Mouse (Mus musculus) thymus, postnatal 14 days (tissue): ENCODE measurements around the gene Vmn2r86.
"Not testable (repeated sequence)": the region's sequence is repeated elsewhere in the genome, so short reads cannot be mapped to it uniquely, and the experiment has no call there.

Experiments
- DNase-seq: peaks from one replicate; pipeline ENCODE4 v3.0.0; 2021

Vmn2r86 gene

DNA sequence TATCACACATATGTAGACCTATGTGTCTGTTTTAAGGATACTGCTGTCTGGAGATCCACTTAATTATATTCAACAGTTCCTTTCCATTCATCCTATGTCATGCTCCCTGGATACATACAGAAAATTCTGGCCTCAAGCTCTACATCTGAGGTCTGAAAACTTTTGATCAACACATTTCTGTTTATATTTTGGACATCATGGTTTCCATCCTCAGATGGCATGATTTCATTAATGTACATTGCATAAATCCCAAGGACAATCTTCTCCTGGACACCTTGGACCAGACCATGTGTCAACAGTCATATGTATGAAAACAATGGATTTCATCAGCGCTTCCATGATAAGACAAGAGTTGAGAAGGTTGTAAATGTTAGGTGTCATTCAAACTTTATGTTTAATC, at the start of gene Vmn2r86:
TSS of gene Vmn2r86 (minus strand) at position 101 of the 400 bp plus-strand sequence.
- not testable (repeated sequence) for DNase-seq

DNA sequence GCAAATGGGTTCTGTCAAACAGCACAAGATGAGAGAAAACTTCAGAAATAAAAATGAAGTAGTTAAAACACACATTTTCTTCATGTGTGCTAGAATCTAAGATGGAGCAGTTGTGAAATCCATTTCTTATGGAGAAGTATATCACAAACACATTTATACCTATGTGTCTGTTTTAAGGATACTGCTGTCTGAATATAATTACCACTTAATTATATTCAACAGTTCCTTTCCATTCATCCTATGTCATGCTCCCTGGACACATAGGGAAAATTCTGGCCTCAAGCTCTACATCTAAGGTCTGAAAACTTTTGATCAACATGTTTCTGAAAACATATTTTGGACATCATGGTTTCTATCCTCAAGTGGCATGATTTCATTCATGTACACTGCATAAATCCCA, 41.4 kb upstream of the Vmn2r86 start, which contains the start of gene Vmn2r87:
TSS of gene Vmn2r87 (minus strand) at position 101 of the 400 bp plus-strand sequence.
- no peak for DNase-seq

DNA sequence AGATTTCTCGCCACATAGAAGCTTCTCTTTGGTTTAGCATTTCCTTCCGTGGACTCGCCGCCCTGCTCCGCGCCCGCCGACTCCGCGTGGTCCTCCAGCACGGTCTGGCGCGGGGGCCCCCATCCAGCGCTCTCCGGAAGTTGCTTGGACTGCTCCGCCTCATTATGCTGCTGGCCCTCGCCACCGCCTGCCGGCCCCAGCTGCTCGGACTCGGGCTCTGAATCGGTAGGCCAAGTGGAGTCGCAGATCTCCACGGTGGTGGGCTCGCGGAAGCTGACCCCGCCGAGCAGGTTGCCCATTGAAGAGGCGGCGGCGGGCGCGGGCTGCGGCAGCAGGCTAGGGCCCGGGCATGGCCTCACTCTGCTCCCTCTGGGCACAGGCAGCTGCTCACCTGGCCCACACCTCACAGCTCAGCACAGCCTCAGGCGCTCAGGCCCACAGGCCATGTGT, 14.5 kb upstream of the Vmn2r86 start:
- DNase-seq: no peak

DNA sequence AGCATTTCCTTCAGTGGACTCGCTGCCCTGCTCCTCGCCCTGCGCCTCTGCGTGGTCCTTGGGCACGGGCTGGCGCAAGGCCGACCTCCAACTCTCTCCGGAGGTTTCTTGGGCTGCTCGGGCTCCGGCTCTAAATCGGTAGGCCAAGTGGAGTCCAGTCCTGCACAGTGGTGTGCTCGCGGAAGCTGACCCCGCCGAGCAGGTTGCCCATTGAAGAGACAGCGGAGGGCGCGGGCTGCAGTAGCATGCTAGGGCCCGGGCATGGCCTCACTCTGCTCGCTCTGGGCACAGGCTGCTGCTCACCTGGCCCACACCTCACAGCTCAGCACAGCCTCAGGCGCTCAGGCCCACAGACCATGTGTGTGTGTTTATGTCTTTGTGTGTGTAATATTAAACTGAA, 11.1 kb downstream of the Vmn2r86 start:
- DNase-seq: no peak

DNA sequence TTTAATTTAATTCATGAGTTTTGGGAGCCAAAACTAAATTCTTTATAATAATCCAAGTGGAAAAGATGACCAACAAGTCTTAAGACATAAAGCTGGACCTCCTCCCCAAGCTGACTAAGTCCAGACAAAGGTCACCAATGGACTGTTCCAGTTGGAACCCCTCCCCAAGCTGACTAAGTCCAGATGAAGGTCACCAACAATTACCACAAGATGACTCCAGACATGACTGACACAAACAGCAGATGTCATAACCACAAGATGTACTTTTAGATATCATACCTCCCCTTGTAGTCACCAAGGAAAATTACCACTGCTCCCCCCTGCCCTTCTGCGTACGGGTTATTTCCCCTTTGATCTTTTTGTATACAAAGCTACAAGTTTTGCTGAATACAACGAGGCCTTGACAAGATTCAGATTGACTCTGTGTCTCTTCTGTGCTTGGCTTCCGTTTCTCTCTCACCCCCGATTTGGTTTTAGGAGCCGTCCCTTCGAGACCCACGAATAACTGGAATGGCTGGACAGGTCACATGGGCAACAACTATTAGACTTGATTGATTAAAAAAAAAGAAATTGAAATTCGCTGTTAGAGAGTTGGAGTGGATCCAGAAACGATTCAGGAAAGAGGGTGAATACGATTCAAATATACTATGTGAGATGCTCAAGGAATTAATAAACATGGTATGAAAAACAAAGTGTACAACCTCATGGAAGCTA, 21.5 kb downstream of the Vmn2r86 start:
- DNase-seq: not testable (repeated sequence)

DNA sequence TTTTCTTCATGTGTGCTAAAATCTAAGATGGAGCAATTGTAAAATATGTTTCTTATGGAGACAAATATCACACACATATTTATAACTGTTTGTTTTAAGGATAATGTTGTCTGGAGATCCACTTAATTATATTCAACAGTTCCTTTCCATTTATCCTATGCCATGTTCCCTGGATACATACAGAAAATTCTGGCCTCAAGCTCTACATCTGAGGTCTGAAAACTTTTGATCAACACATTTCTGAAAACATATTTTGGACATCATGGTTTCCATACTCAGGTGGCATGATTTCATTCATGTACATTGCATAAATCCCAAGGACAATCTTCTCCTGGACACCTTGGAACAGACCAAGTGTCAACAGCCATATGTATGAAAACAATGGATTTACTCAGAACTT, 26.2 kb downstream of the Vmn2r86 start, which contains the start of gene Vmn2r85:
TSS of gene Vmn2r85 (minus strand) at position 101 of the 400 bp plus-strand sequence.
- not testable (repeated sequence) for DNase-seq

DNA sequence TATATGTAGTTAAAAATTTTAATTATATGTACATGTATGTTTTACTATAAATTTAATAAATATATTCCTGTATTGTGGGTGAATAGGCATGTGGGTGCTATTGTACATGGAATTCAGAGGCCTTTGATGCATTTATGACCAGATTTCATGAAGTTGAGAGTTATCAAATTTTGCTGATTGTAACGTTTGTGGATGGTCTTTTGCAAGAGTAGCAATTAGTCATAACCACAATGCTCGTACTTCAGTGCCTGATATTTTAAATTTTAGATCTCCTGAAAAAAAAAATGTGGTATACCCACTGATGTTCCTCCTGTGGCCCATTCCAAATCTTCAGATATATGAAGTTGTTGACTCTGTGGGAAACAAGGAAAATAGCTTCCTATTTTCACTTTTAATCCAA, 33.5 kb downstream of the Vmn2r86 start:
- DNase-seq: not testable (repeated sequence)

DNA sequence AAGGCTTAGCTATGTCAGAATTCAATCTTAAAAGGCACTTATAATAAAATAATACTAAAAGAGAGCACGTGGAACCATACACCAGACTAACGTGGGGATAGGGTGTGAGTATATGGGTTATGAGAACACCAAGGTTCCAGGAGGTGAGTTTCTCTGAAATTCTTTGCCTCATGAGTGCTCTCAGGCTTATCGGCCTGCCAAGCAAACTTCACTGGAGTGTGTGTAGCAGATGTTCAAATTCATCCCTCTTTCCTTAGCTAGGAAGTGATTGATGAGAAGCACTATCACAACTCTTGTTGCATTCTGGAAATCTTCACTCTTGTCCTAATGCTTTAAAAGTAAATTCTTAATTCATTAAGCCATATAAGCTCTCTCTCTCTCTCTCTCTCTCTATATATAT, 35.4 kb downstream of the Vmn2r86 start:
- no peak for DNase-seq

DNA sequence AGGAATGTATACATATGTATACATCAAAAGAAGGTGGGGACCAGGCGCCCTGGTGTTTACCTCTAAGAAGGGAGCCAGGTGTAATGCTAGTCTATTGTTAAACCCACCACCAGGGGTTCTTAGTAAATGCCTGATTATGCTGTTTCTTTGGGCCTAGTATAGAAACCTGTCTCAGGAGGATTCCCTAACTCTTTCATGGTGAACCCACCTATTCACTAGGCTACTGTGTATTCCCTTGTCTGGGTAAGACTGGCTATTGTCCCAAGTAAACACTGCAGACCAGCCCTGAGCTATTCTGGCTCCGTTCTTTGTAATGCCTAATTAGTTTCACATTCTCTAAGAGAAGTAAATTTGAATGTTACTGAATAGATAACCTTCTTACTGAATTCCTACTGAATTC, 35.9 kb downstream of the Vmn2r86 start:
- not testable (repeated sequence) for DNase-seq

DNA sequence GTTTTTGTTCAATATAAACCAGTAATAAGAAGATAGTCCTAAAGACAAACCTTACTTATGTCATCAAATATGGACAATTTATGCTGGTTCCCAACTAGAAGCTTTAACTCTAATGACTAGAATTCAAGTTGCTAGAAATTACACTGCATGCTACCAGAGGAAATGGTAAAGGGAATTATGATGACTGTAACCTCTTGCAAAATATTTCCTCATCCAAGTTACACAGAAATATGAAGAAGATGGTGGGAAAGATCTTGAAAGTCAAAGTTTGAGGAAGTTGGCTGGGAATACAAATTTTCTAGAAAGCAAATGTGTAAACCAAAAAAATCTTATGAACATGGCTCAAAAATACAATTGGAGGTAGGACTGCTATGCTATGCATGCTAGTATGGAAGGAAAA, 39.5 kb downstream of the Vmn2r86 start:
- not testable (repeated sequence) for DNase-seq

DNA sequence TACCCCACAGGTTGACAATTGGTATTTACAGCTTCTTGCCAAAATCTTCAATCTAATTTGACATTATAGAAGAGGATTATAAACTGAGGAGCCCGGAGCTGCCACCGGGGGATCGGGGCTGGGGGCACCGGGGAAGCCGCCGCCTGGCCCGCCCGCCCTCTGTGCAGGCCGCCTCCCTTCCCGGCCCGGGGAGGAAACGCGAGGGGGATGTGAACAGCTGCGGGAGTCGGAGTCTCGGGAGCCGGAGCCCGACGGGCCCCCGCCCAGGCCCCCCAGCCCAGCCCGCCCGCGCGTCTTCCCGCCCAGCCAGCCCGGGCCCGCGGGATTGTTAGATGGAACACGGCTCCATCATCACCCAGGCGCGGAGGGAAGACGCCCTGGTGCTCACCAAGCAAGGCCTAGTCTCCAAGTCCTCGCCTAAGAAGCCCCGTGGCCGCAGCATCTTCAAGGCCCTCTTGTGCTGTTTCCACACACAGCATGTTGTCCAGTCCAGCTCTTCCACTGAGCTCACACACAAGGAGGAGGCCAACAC, 43.6 kb downstream of the Vmn2r86 start:
- DNase-seq: not testable (repeated sequence)

DNA sequence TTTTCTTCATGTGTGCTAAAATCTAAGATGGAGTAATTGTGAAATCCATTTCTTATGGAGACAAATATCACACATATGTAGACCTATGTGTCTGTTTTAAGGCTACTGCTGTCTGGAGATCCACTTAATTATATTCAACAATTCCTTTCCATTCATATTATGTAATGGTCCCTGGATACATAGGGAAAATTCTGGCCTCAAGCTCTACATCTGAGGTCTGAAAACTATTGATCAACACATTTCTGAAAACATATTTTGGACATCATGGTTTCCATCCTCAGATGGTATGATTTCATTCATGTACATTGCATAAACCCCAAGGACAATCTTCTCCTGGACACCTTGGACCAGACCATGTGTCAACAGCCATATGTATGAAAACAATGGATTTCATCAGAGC, 61.6 kb downstream of the Vmn2r86 start, which contains the start of gene Vmn2r84:
TSS of gene Vmn2r84 (minus strand) at position 101 of the 400 bp plus-strand sequence.
- no peak for DNase-seq
